15 mouse cellular contexts compared by ENCODE assay signal in genomic region chr2:159356503-159356902, GRCm38 (mm10).
DNase-seq lines count a peak whose midpoint lies in the region; ATAC-seq and TF ChIP-seq lines count a peak whose summit lies in the region.
"Had no signal": no experiment of that assay in that cellular context is flagged by ENCODE, and none has a peak within 500 bp of the region (broad histone marks: within the 10 kb centered on the region; RNA-seq: fewer than 3 reads in every experiment).

No protein-coding gene starts in this region.

- peak; percentile 8 for DNase-seq in embryonic facial prominence, embryonic 10.5 days (ENCODE audit: low spot score)
- peak; percentile 11 for DNase-seq in kidney, postnatal 14 days
- DNase-seq in lung, postnatal 0 days (ENCODE audit: low spot score) = peak; percentile 55
- no peak for DNase-seq in gastrocnemius, postnatal 36 days
- no peak for DNase-seq in retina, embryonic 14.5 days (ENCODE audit: low spot score)
- DNase-seq: adrenal gland, postnatal 36 days; cerebellum, adult 9-10 months; thymus, postnatal 25 days had no signal

- intact Hi-C loops in gastrocnemius, postnatal 36 days (cut with DNase I) = no loop called here

- no peaks in the 10 kb centered on the region for H3K4me1 ChIP-seq in heart, embryonic 16.5 days (ENCODE audit: control insufficient read depth, insufficient read depth, low read length)
- no peaks in the 10 kb centered on the region for H3K4me1 ChIP-seq in heart, embryonic 11.5 days (ENCODE audit: control insufficient read depth, insufficient read depth, low read length)
- peaks cover 14% of the 10 kb centered on the region for H3K4me1 ChIP-seq in embryonic facial prominence, embryonic 10.5 days
- no peaks in the 10 kb centered on the region for H3K4me1 ChIP-seq in lung, postnatal 0 days (ENCODE audit: insufficient read depth, low read depth, low read length)
- H3K4me1 ChIP-seq: hindbrain, embryonic 10.5 days; limb, embryonic 15.5 days had no signal

- no peak for TF ChIP-seq CTCF in lung, postnatal 0 days (IDR thresholded peaks at IDR 0.05)

- H3K4me2 ChIP-seq in heart, embryonic 16.5 days (ENCODE audit: low read depth, low read length) = no peak overlapping the region
- H3K4me2 ChIP-seq in heart, embryonic 11.5 days = no peak overlapping the region
- no peak overlapping the region for H3K4me2 ChIP-seq in lung, postnatal 0 days (replicated peaks; ENCODE audit: low read depth, low read length)
- H3K4me2 ChIP-seq: forebrain, embryonic 13.5 days; limb, embryonic 15.5 days; midbrain, embryonic 11.5 days had no signal

- H3K36me3 ChIP-seq in heart, embryonic 16.5 days (ENCODE audit: control insufficient read depth, insufficient read depth) = no peaks in the 10 kb centered on the region
- no peaks in the 10 kb centered on the region for H3K36me3 ChIP-seq in heart, embryonic 11.5 days (ENCODE audit: control insufficient read depth, insufficient read depth, low read length)
- H3K36me3 ChIP-seq in embryonic facial prominence, embryonic 10.5 days (replicated peaks) = no peaks in the 10 kb centered on the region
- no peaks in the 10 kb centered on the region for H3K36me3 ChIP-seq in lung, postnatal 0 days (ENCODE audit: insufficient read depth, low read length)
- H3K36me3 ChIP-seq: hindbrain, embryonic 10.5 days; limb, embryonic 15.5 days had no signal

- H3K9ac ChIP-seq in heart, embryonic 16.5 days (ENCODE audit: low read length) = no peak overlapping the region
- H3K9ac ChIP-seq in heart, embryonic 11.5 days (ENCODE audit: low read depth, low read length) = no peak overlapping the region
- H3K9ac ChIP-seq in lung, postnatal 0 days (replicated peaks; ENCODE audit: low read depth) = no peak overlapping the region
- H3K9ac ChIP-seq: forebrain, embryonic 13.5 days; limb, embryonic 15.5 days had no signal

- WGBS in heart, embryonic 16.5 days = 20% methylated on average over 5 of the region's 5 CpGs
- WGBS in heart, embryonic 11.5 days (ENCODE audit: insufficient replicate concordance) = 28% methylated on average over 5 of the region's 5 CpGs
- 38% methylated on average over 5 of the region's 5 CpGs for WGBS in embryonic facial prominence, embryonic 10.5 days
- WGBS in lung, postnatal 0 days = 10% methylated on average over 5 of the region's 5 CpGs

- H3K4me3 ChIP-seq in heart, embryonic 16.5 days (ENCODE audit: low read length) = no peak overlapping the region
- H3K4me3 ChIP-seq in heart, embryonic 11.5 days (ENCODE audit: low read depth, low read length) = no peak overlapping the region
- H3K4me3 ChIP-seq in embryonic facial prominence, embryonic 10.5 days = no peak overlapping the region
- no peak overlapping the region for H3K4me3 ChIP-seq in lung, postnatal 0 days (ENCODE audit: low read depth, low read length)
- H3K4me3 ChIP-seq: forebrain, embryonic 13.5 days; hindbrain, embryonic 10.5 days; limb, embryonic 15.5 days had no signal

- ATAC-seq in heart, embryonic 16.5 days (replicated peaks; ENCODE audit: extremely low read depth, insufficient read depth, low FRiP score) = 0 out of 2 replicates have a peak, but pooled peaks have one; percentile 23
- ATAC-seq in heart, embryonic 11.5 days (replicated peaks; ENCODE audit: insufficient number of reproducible peaks, low FRiP score, low TSS enrichment) = no peak
- peak; percentile 70 for ATAC-seq in lung, postnatal 0 days
- ATAC-seq: forebrain, embryonic 13.5 days had no signal

- TF ChIP-seq EP300 in lung, postnatal 0 days (IDR thresholded peaks at IDR 0.05) = peak; percentile 96

- no peaks in the 10 kb centered on the region for H3K27me3 ChIP-seq in heart, embryonic 16.5 days (ENCODE audit: control insufficient read depth, insufficient read depth, low read length)
- no peaks in the 10 kb centered on the region for H3K27me3 ChIP-seq in heart, embryonic 11.5 days (ENCODE audit: control insufficient read depth, insufficient read depth, low read length)
- no peaks in the 10 kb centered on the region for H3K27me3 ChIP-seq in embryonic facial prominence, embryonic 10.5 days (replicated peaks; ENCODE audit: low read depth, poor library complexity, severe bottlenecking)
- no peaks in the 10 kb centered on the region for H3K27me3 ChIP-seq in lung, postnatal 0 days (replicated peaks; ENCODE audit: insufficient read depth, low read length)
- H3K27me3 ChIP-seq: forebrain, embryonic 13.5 days; limb, embryonic 15.5 days had no signal

- H3K27ac ChIP-seq in heart, embryonic 16.5 days (ENCODE audit: low read length) = no peak overlapping the region
- no peak overlapping the region for H3K27ac ChIP-seq in heart, embryonic 11.5 days (ENCODE audit: low read depth, low read length)
- H3K27ac ChIP-seq in embryonic facial prominence, embryonic 10.5 days (replicated peaks) = no peak overlapping the region
- H3K27ac ChIP-seq in lung, postnatal 0 days (ENCODE audit: low read length) = no peak overlapping the region
- H3K27ac ChIP-seq: forebrain, embryonic 13.5 days; hindbrain, embryonic 10.5 days; limb, embryonic 15.5 days; stomach, postnatal 0 days had no signal

- no peaks in the 10 kb centered on the region for H3K9me3 ChIP-seq in heart, embryonic 16.5 days (replicated peaks; ENCODE audit: control insufficient read depth, low read length)
- no peaks in the 10 kb centered on the region for H3K9me3 ChIP-seq in heart, embryonic 11.5 days (replicated peaks; ENCODE audit: control insufficient read depth, low read length)
- no peaks in the 10 kb centered on the region for H3K9me3 ChIP-seq in embryonic facial prominence, embryonic 10.5 days
- no peaks in the 10 kb centered on the region for H3K9me3 ChIP-seq in lung, postnatal 0 days (ENCODE audit: low read length)
- H3K9me3 ChIP-seq: forebrain, embryonic 13.5 days; hindbrain, embryonic 10.5 days; limb, embryonic 15.5 days had no signal

Comparison
In these comparisons a context has a peak if more than half of its experiments do, and no peak if none do; other contexts are left out.
1. DNase-seq: peak in embryonic facial prominence, embryonic 10.5 days (single experiment), kidney, postnatal 14 days (single experiment) and lung, postnatal 0 days (single experiment); none in gastrocnemius, postnatal 36 days (0 of 2) and retina, embryonic 14.5 days (single experiment).